Mouse (Mus musculus) embryonic fibroblast, embryonic 13.5 days (primary cell): Measurements from ENCODE around the gene Hs6st3. TPM values are rescaled to one million over a fixed set of nuclear protein-coding genes. Genes with fewer than 3 reads are reported as not detected.

Source experiments
- H3K27ac ChIP-seq: 2 replicates; pipeline ENCODE4 v1.5.1; 2012; ENCODE audit warnings: low read length, control low read depth, inconsistent platforms; ENCODE audit not compliant: insufficient read depth
- H3K4me1 ChIP-seq: 2 replicates; pipeline ENCODE4 v1.6.1; 2011; ENCODE audit warnings: low read length; ENCODE audit not compliant: control insufficient read depth, insufficient read depth
- H3K4me3 ChIP-seq: 2 replicates; pipeline ENCODE4 v1.5.1; 2011; ENCODE audit warnings: mild to moderate bottlenecking, control low read depth, low read length; ENCODE audit not compliant: insufficient read depth
- CTCF ChIP-seq: IDR thresholded peaks from 2 replicates; pipeline ENCODE4 v1.5.1; 2011; ENCODE audit warnings: mild to moderate bottlenecking, control low read depth, low read length, moderate library complexity, borderline replicate concordance; ENCODE audit not compliant: insufficient read depth
- POLR2A ChIP-seq: IDR thresholded peaks from 2 replicates; pipeline ENCODE4 v1.6.1; 2011; ENCODE audit warnings: low read depth, mild to moderate bottlenecking, control low read depth, low read length, moderate library complexity
- polyA plus RNA-seq: library from polyadenylated mRNA; stranded (reverse); fragments of >200 nt; gene quantifications from 2 replicates; pipeline ENCODE4 v1.2.4, GENCODE M21; 2011; ENCODE audit warnings: low read depth; ENCODE audit not compliant: missing spikeins, insufficient read length

Gene Hs6st3
- polyA plus RNA-seq, 1 experiment: 0.42 TPM

DNA sequence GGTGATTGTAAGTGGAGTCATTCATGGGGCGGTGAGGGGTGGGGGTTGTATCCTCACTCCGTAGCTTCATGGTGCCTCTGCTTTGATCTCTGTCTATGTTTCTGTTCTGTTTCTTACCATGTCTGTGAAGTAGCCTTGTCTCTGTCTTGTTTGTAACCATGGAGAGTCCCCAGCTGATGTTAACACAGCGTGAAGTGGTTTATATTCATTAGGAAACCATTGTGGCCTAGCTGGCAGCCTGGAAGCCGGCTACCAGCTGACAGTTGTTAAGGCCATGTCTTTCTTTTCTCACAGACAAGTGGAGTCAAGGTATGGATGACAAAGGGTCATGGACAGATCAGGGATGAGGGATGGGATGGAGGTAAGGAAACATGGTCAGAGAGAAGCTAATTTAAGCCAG lies 12.3 kb upstream of the Hs6st3 start:
- no peaks in the 10 kb centered on the region for H3K4me1 ChIP-seq
- no peak overlapping the region for H3K4me3 ChIP-seq
- TF ChIP-seq CTCF (no peak), POLR2A (no peak)
- no peak overlapping the region for H3K27ac ChIP-seq

DNA sequence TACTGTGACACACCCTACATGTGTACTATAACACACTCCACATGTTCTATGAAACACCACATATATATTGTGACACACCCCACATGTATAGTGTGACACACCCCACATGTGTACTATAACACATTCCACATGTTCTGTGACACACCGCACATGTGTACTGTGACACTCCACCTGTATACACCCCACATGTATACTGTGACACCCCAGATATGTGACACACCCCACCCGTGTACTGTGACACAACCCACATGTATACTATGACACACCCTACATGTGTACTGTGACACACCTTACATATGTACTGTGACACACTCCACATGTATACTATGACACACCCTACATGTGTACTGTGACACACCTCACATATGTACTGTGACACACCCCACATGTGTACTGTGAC lies 10.8 kb upstream of the Hs6st3 start:
- Histone ChIP-seq H3K4me1 (no peaks in the 10 kb centered on the region), H3K27ac (no peak overlapping the region), H3K4me3 (no peak overlapping the region)
- TF ChIP-seq CTCF (no peak), POLR2A (no peak)

DNA sequence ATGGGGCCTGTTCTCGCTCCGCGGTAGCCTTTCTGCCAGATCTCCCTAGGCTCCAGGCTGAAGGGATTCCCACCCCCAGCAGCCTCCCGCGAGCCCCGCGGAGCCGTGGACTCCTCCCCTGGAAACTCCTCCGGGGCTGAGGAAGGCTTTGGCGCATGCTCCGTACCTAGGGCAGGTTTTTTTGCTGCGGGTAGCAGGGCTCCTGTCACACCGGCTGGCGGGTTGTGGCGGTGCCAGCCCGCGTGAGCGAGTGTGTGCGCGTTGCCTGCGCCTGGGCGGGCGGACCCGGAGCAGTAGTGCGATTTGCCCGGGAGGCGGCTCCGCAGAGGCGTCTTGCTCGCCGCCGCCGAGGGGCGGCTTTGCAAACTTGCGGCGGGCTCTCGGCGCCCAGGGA lies 632 bp upstream of the Hs6st3 start:
- no peak overlapping the region for H3K27ac ChIP-seq
- TF ChIP-seq CTCF (no peak), POLR2A (no peak)
- H3K4me1 ChIP-seq: no peaks in the 10 kb centered on the region
- H3K4me3 ChIP-seq: peak overlapping the region; percentile 55

DNA sequence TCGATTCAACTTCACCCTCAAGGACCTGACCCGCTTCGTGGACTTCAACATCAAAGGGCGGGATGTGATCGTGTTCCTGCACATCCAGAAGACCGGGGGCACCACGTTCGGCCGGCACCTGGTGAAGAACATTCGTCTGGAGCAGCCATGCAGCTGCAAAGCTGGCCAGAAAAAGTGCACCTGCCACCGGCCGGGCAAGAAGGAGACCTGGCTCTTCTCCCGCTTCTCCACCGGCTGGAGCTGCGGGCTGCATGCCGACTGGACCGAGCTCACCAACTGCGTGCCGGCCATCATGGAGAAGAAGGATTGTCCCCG lies 602 bp downstream of the Hs6st3 start:
- Histone ChIP-seq H3K4me1 (no peaks in the 10 kb centered on the region), H3K4me3 (peak overlapping the region; percentile 55), H3K27ac (no peak overlapping the region)
- no peak for TF ChIP-seq POLR2A
- no peak for TF ChIP-seq CTCF

DNA sequence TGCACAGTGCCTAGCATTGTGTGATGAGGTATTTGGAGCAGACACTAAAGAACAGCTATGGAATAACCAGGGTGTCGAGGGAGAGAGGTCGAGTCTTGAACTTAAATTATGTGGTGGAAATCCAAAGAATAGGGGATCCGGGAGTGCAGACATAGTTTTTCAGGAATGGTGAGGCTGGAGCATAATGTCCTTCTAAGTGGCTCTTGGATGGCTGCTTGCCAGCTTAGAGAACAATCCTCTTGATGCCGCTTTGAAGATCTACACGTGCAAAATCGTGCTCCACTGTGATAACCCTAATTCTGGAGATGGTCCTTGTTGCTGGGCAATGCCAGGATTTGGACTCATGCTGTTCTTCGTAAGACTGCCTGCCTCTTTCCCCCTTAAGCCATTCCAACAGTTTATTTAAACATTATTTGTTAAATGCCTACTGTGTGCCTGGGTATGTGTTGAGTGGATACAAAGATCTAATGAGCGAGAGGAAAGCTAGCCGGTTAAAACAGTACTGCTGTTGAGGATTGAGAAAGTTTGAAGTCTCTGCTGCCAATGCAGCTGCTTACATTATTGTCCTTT lies 1.3 kb downstream of the Hs6st3 start:
- no peak overlapping the region for H3K27ac ChIP-seq
- H3K4me1 ChIP-seq: no peaks in the 10 kb centered on the region
- TF ChIP-seq CTCF (no peak), POLR2A (no peak)
- H3K4me3 ChIP-seq: no peak overlapping the region

DNA sequence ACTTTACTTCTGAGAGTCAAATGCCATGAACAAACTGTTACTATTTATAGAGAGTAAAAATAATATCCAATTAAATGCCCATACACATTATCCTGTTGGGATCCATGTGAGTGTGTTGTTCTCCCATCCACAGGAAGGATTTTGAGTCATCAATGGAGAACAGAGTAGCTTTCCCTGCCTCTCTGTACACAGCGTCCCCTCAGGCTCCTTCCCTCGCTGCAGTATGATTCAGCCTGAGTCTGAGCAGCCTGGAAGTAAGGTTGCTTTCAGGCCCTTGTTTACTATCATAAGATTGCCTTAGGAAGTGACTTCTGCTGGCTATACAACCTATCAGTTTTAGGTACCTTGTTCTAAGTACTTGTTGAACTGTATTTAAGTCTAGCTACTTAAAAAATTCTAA lies 14.9 kb downstream of the Hs6st3 start:
- no peak overlapping the region for H3K4me3 ChIP-seq
- TF ChIP-seq POLR2A (no peak), CTCF (no peak)
- H3K27ac ChIP-seq: no peak overlapping the region
- no peaks in the 10 kb centered on the region for H3K4me1 ChIP-seq

DNA sequence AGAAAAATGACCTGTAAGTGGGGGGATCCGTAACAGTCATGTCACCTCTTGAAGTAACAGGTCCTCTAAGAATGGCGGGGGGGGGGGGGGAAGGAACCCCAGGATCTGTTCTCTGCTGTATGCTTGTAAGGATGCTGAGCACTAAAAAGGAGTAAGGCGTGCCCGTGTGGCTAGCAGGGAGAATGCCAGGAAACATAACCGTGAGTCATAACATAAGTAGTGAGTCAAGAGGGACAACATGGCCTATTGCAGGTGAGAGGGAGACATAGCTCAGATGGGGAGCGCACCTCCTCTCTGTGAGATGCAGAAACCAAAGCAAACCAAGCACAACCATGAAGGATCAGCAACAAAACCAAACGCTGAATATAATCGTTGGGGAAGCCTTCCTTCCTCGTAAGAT lies 55.8 kb downstream of the Hs6st3 start:
- TF ChIP-seq POLR2A (no peak), CTCF (no peak)
- Histone ChIP-seq H3K27ac (no peak overlapping the region), H3K4me1 (peaks cover 2% of the 10 kb centered on the region; the same call in 1 of the 2 replicates), H3K4me3 (no peak overlapping the region)

DNA sequence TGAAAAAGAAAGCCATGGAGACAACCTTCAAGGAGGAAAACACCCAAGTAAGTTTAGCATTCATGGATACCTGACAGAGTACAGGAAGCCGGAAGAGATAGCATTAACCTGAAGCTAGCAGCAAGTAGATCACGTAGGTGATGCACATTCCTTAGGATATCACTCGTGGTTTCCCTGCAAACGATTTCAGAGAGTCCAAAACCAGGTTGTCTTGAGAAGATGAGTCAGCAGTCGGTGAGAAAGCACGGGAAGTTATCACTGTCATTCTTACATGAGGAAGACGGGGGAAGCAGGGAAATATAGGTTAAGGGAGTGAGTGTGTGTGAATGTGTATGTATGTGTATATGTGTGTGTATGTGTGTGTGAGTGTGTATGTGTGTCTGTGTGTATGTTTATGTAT lies 65.4 kb downstream of the Hs6st3 start:
- Histone ChIP-seq H3K4me1 (no peaks in the 10 kb centered on the region), H3K4me3 (no peak overlapping the region), H3K27ac (no peak overlapping the region)
- TF ChIP-seq POLR2A (no peak), CTCF (no peak)

DNA sequence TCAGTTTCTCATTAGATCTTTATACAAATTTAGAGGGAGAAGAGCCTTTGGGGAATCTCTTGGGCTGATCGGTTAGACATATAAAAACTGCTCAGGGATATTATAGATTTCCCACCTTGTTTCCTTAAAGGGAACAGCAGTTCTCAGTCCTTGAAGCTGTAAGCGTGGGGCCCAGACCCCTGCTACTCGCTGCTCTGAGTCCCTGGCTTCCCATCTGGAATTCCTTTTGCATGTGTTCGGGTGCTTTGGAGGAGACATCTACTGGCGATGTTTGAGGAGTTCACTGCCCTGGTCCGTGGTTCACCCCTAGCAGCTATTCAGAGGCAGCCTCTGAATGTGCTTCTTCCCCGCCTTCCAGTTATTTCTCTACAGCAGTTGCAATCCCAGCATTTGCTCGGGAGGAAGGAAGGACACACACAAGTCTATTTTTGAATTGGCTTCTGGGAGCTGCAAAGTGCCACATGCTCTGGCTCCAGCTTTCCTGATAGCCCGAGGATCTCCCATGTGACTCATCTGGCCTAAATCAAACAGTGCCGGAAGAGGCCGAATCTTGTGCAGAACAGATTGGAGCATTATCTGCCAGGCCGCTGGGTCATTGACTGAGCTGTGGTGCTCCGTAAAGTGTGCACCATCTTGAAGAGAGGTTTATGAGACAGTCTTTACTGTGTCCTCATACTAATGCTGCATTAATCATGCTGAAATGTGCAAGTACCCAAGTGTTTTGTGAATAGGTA lies 77.6 kb downstream of the Hs6st3 start:
- TF ChIP-seq POLR2A (no peak), CTCF (no peak)
- H3K4me1 ChIP-seq: peaks cover 5% of the 10 kb centered on the region
- H3K27ac ChIP-seq: no peak overlapping the region
- H3K4me3 ChIP-seq: no peak overlapping the region

DNA sequence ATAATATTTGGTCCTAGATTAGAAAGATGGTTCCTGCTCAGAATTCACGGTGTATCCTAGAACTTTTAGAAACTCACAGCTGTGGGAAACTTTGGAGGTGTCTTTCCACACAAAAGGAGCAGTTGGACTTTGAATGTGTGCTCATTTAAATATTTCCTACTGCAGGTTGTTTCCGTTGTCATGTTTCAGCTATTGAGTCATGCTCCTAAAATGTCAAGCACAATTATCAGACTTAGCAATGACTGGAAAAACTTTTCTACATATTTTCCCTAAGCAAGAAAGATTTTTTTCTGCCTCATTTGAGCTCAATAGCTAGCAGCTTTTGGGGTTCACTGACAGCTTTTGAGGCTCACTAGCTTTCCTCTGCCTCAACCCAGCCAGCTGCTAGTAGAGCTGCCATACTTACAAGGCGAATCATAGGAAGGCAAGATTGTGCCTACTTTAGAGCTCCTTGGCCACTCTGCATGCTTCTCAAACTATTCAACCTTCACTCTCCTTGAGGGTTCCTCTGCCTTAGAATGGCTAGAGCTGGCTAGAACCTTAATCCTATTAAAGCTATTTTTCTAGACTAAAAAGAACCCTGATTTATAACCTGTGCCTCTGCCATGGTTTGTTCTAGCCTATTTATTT lies 89.7 kb downstream of the Hs6st3 start:
- H3K4me3 ChIP-seq: no peak overlapping the region
- no peaks in the 10 kb centered on the region; the same call in 1 of the 2 replicates for H3K4me1 ChIP-seq
- no peak for TF ChIP-seq CTCF
- no peak for TF ChIP-seq POLR2A
- no peak overlapping the region for H3K27ac ChIP-seq
